Mouse (Mus musculus): ENCODE data around the gene Rpp25.

Rpp25 gene

DNA sequence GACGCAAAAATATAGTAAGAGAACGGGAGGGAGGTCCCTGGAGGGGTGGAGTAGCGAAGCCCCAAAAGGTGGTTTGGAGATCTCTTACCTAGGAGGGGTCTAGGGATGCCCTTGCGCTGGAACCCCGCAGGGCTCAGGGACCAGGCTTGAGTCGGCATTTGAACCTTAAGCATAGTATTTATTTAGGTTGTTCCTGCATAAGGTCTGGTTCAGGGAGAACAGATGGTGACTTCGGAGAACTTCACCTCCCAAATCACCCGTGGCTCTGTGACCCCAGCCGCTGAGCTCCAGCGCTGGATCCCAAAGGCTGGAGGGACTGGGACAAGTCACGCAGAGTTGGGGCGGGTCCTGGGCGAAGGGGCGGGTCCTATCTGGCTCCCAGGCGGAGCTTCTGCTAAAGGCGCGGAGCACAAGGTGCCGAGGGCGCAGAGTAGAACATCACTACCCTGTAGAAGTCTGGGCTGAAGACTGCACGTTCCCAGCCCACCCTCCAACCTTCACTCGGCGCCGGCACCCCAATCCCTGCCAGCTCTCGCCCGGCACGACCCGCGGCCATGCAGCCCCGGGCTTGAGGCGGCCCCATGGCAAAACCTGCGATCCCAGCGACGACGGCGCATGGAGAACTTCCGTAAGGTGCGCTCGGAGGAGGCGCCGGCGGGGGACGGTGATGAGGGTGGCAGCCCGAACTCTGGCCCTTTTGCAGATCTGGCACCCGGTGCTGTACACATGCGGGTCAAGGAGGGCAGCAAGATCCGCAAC is at the start of gene Rpp25:
Gene Rpp25 (plus strand): TSS at position 405 of the 759 bp plus-strand sequence.
- DNase-seq (ENCODE audit: low read depth), result no peak

GRCm38 (mm10) chr9:57459707-57460106 is 44.1 kb upstream of the Rpp25 start:
- DNase-seq (ENCODE audit: low read depth), result peak; percentile 42

GRCm38 (mm10) chr9:57462866-57463265 is 41.0 kb upstream of the Rpp25 start:
- no peak for DNase-seq (ENCODE audit: low read depth)

DNA sequence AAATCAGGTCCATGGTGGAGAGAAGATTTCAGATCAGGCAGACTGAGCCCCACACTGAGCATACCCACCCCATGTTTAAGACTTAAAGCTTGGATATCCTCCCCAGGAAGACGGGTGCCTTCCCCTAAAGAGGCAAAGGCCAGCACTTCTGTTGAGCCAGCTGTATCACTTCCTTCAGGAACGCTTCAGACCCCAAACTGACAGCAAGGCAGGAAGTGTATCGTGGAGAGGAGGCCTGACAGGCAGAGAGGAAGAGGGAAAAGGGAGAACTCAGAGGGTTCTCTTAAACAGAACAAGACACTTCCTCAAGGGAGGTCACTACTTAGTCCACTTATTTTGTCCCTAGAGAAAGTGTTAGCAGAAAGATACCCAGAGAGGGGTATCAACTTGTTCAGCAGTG is 37.7 kb upstream of the Rpp25 start:
- DNase-seq (ENCODE audit: low read depth), result no peak

GRCm38 (mm10) chr9:57467271-57467771 is 36.5 kb upstream of the Rpp25 start:
- DNase-seq (ENCODE audit: low read depth), result no peak

DNA sequence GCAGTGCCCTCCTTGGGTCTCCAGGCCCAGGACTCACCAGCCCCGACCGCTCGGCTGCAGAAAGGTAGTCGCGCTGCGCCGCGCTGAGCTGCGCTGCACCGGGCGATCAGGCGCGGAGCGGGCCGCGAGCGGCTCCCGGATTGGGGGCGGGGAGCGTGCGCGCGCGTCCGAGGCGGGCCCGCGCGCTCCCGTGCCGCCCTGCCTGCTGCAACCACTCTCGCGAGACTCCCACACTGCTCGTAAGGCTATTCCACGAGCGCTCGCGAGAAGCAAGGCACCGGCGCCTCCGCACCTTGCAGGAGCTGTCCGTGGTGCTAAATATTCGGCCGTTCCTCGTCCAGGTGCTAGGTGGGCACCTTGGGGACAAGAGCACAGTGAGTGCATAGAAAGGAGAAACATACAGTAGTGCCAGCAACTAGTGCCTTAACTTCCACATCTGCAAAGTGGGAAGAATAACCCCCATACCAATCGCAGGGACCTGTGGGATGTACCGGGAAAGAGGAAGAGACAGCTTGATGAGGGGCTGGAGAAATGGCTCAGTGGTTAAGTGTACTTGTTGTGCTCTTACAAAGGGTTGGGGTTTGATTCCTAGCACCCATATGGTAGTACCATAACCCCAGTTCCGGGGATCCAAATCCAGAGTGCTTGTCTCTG is 35.8 kb upstream of the Rpp25 start, which contains the start of gene Scamp5:
Gene Scamp5 (minus strand): TSS at position 165 of the 654 bp plus-strand sequence.
- peak; percentile 86 for DNase-seq (ENCODE audit: low read depth)

- DNase-seq (ENCODE audit: low read depth), result no peak
Measured at GRCm38 (mm10) chr9:57468914-57469313, 34.9 kb upstream of the Rpp25 start.

DNA sequence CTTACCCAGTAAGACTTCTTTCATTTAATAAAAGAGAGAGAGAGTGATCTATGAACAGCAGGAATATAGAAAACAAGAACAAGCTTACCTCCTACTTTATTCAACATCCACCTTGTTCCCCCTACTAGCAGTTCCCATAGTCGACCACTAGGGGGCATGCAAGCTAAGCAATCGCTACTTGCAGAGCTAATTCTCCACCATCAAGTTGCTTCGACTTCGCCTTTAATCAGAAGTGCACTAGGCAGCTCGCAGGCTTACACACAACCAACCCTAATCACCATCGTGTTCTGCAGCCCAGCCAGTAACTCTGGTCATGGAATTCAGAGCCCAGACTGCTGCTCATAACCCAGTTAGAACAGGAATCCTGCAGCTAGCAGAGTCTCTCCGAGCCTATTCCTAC is 18.1 kb upstream of the Rpp25 start:
- DNase-seq (ENCODE audit: low read depth), result peak; percentile 88

GRCm38 (mm10) chr9:57487807-57488206 is 16.0 kb upstream of the Rpp25 start:
- no peak for DNase-seq (ENCODE audit: low read depth)

- DNase-seq (ENCODE audit: low read depth), result no peak
Measured at GRCm38 (mm10) chr9:57493532-57493931, 10.3 kb upstream of the Rpp25 start.

- DNase-seq (ENCODE audit: low read depth), result no peak
Measured at GRCm38 (mm10) chr9:57494970-57495369, 8.9 kb upstream of the Rpp25 start.

- no peak for DNase-seq (ENCODE audit: low read depth)
Measured at GRCm38 (mm10) chr9:57497236-57497635, 6.6 kb upstream of the Rpp25 start.

DNA sequence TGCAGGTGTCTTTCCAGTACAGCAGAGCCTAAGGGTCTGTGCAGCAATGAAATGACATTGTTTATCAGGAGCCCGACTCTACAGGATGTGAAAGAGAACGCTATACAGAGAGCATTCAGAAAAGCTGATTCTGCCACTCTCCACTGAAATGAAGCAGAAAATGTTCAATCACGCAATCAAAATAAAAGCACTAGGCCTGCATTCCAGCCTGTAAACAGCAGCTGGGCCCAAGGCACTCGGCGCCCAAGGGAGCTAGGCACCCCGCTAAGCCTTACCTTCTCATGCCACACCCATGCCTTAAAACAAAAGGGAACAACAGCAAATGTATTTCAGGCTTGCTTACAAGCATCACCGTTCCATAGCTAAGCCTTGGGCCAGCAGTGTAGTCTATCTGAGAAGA is 5.3 kb upstream of the Rpp25 start:
- no peak for DNase-seq (ENCODE audit: low read depth)

DNA sequence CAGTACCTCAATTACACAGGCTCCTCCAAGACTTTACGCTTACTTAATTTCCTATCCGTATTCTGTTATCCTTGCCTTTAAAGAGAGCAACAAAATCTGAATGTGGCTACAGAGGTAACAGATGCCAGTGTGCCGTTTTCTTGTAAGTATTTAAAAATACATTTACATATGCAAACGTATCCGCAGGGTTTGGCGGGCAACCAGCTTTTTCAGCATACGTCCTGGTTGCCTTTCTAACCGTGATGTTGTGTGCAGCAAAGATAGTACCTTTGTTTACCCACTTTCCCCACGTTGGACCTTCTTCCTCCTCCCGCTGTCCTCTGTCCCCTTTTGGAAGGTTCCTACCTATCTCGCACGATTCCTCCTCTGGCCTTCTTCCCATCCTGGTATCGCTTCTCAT is 2.4 kb upstream of the Rpp25 start:
- no peak for DNase-seq (ENCODE audit: low read depth)

DNA sequence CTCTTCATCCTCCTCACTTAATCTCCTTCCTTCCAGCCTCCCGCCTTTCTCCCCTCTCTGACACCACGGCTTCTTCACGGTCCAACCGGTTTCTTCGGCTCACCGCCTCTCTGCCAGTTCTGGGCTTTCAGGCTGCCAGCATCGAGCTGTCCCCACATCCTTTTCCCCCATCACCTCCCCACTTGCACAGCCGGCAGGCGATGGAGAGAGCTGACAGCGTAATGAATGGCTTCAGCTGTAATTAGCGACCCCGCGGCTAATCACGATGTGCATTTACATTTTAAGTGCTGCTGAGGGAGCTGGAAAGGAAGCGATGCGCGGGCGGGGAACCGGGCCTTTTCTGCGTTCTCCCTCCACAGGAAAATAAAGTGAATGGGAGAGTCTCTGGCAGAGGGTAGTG is 2.0 kb upstream of the Rpp25 start:
- no peak for DNase-seq (ENCODE audit: low read depth)

- no peak for DNase-seq (ENCODE audit: low read depth)
Measured at GRCm38 (mm10) chr9:57502911-57503621, 760 bp upstream of the Rpp25 start.

DNA sequence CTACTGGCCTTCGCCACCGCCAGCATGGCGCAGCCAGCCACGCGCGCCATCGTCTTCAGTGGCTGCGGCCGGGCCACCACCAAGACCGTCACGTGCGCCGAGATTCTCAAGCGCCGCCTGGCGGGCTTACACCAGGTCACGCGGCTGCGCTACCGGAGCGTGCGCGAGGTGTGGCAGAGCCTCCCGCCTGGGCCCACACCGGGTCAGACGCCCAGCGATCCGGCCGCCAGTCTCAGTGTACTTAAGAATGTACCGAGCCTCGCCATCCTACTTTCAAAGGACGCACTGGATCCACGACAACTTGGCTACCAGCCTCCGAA is 515 bp downstream of the Rpp25 start:
- DNase-seq (ENCODE audit: low read depth), result peak; percentile 70

GRCm38 (mm10) chr9:57504891-57505290 is 1.1 kb downstream of the Rpp25 start:
- no peak for DNase-seq (ENCODE audit: low read depth)

DNA sequence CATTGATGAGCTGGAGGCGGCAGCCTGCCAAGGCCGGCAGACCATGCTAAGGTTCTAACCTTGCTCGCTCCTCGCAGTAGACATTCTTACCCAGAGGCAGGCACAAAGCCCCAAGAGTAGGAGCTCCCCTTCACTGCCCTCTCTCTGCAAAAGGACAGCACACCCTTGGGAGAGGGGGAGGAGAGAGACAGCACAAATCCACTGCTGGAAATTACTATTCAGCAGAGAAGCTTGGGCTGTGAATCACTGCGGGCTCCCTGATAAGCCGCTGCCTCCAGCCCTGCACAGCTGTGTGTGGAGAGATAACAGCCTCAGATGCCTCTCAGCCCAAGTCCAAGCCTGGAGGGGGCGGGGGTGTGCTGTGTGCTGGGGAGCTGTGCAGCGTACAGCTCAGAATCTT is 1.9 kb downstream of the Rpp25 start:
- no peak for DNase-seq (ENCODE audit: low read depth)

DNA sequence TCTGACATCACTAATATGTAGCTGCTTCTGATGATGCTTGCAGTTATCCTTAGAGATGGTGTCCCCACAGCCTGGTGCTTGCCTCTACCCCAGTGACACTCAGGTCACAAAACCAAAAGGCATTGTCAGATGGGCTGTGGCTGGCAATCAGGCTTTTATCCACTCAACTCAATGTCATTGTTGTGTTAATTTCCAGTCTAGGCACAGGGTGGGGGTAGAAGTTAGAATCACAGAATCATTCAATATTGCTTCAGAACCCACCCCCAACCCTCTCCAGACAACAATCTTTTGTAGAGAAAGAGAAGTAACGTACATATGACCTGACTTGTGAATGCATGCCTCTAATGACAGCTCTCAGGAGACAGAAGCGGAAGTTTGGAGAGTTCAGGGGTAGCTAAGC is 6.8 kb downstream of the Rpp25 start:
- no peak for DNase-seq (ENCODE audit: low read depth)

- DNase-seq (ENCODE audit: low read depth), result peak; percentile 91
Measured at GRCm38 (mm10) chr9:57517113-57517512, 13.3 kb downstream of the Rpp25 start.

DNA sequence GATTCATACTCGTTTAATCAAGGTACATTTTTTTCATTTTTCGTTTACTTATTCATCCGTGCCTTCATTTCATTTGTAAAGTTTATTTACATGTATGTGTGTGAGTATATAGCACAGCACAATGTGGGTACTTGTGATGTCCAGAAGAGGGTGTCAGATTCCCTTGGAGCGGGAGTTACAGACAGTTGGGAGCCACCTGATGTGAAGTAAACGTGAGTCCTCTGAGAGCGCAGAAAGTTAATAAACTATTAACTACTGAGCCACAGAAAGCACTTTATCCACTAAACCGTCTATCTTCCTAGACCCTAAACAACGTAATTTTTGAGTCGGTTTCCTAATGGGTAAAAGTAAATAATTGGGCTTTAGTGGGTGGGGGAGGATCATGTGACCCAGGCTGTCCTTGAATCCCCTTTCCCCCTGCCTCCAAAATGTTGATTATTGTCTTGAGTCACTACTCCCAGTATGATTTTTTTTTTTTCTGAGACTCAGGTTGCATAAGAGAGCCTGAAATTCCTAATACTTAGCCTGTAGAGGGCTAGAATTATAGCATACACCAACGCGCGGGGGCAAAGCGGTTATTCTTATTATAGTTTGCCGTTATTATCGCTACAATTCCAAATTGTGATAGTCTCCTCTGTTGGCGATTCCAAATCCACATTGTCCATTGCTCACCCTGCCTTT is 16.7 kb downstream of the Rpp25 start:
- no peak for DNase-seq (ENCODE audit: low read depth)
